8 mouse cellular contexts compared by ENCODE assay signal in the genomic region with DNA sequence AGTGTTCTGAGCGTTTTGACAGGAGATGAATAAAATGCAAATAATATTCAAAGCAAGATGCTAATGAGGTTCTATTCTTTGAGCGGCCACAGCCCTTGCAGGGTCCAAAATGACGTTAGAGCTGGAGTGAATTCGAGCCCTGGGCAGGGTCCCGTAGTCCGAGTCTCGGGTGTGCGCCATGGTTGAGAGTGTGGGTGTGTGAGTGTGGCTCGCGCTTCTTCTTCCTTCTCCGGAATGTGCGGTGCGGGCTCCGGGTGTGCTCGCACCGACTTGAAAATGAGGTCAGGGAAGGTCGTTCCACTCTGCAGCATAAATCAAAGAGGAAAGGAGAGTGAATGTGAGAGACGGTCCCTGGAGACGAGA. TPM values are rescaled to one million over a fixed set of nuclear protein-coding genes. Genes with fewer than 3 reads are reported as not detected.
DNase-seq lines count a peak whose midpoint lies in the region; ATAC-seq and TF ChIP-seq lines count a peak whose summit lies in the region.

No protein-coding gene starts in this region.

- no peak for TF ChIP-seq EP300 in stomach, postnatal 0 days (optimal IDR thresholded peaks at IDR 0.05)

- intact Hi-C loops in left cerebral cortex, postnatal 25 days (cut with DNase I): no loop called here

- H3K36me3 ChIP-seq in forebrain, embryonic 16.5 days (ENCODE audit: control insufficient read depth, insufficient read depth): no peaks in the 10 kb centered on the region
- H3K36me3 ChIP-seq in lung, embryonic 16.5 days (ENCODE audit: control insufficient read depth, insufficient read depth, low read length): no peaks in the 10 kb centered on the region
- H3K36me3 ChIP-seq in stomach, postnatal 0 days (ENCODE audit: control insufficient read depth, insufficient read depth, low read length): no peaks in the 10 kb centered on the region

- peak overlapping the region; percentile 49 for H3K4me2 ChIP-seq in forebrain, embryonic 16.5 days (ENCODE audit: low read length)
- H3K4me2 ChIP-seq in lung, embryonic 16.5 days (ENCODE audit: low read depth, low read length): peak overlapping the region; percentile 91
- H3K4me2 ChIP-seq in stomach, postnatal 0 days (replicated peaks; ENCODE audit: low read depth): peak overlapping the region; percentile 60

- 0 out of 2 replicates have a peak, but pooled peaks cover under 1% of the 10 kb centered on the region for H3K9me3 ChIP-seq in forebrain, embryonic 16.5 days (ENCODE audit: control insufficient read depth, low read length)
- peaks cover 3% of the 10 kb centered on the region; the same call in 1 of the 2 replicates for H3K9me3 ChIP-seq in lung, embryonic 16.5 days (ENCODE audit: control insufficient read depth, low read length)
- 0 out of 2 replicates have a peak, but pooled peaks cover 2% of the 10 kb centered on the region for H3K9me3 ChIP-seq in stomach, postnatal 0 days (ENCODE audit: control insufficient read depth, low read length)

- H3K27ac ChIP-seq in forebrain, embryonic 16.5 days (ENCODE audit: low read length): no peak overlapping the region
- no peak overlapping the region for H3K27ac ChIP-seq in lung, embryonic 16.5 days (ENCODE audit: low read length)
- H3K27ac ChIP-seq in stomach, postnatal 0 days (replicated peaks): no peak overlapping the region

- under 1% methylated on average over 19 of the region's 19 CpGs for WGBS in forebrain, embryonic 16.5 days
- under 1% methylated on average over 19 of the region's 19 CpGs for WGBS in lung, embryonic 16.5 days
- 3% methylated on average over 19 of the region's 19 CpGs for WGBS in stomach, postnatal 0 days

- peaks cover 50% of the 10 kb centered on the region for H3K27me3 ChIP-seq in forebrain, embryonic 16.5 days (replicated peaks; ENCODE audit: control insufficient read depth, insufficient read depth, low read length)
- peaks cover 46% of the 10 kb centered on the region for H3K27me3 ChIP-seq in lung, embryonic 16.5 days (ENCODE audit: control insufficient read depth, insufficient read depth, low read depth, low read length)
- H3K27me3 ChIP-seq in stomach, postnatal 0 days (ENCODE audit: control insufficient read depth, insufficient read depth, low read length): peaks cover 13% of the 10 kb centered on the region; the same call in 1 of the 2 replicates

- H3K4me3 ChIP-seq in forebrain, embryonic 16.5 days (replicated peaks; ENCODE audit: low read length): peak overlapping the region; percentile 30
- peak overlapping the region; percentile 43 for H3K4me3 ChIP-seq in lung, embryonic 16.5 days (ENCODE audit: low read length)
- peak overlapping the region; percentile 30; the same call in 1 of the 2 replicates for H3K4me3 ChIP-seq in stomach, postnatal 0 days (ENCODE audit: low read depth, low read length)

- no peak for TF ChIP-seq CTCF in stomach, postnatal 0 days (IDR thresholded peaks at IDR 0.05; ENCODE audit: low read depth)

- peak overlapping the region; percentile 39; the same call in 1 of the 2 replicates for H3K9ac ChIP-seq in forebrain, embryonic 16.5 days (replicated peaks; ENCODE audit: low read depth, low read length)
- H3K9ac ChIP-seq in lung, embryonic 16.5 days (ENCODE audit: low read length): no peak overlapping the region
- peak overlapping the region; percentile 8; the same call in 1 of the 2 replicates for H3K9ac ChIP-seq in stomach, postnatal 0 days (ENCODE audit: low read length)

- DNase-seq in thymus, postnatal 0 days (ENCODE audit: low spot score): peak; percentile 9
- DNase-seq in thymus, postnatal 10 days (ENCODE audit: low spot score in 2 of 2): no peak
- peak; percentile 26 for DNase-seq in stomach, postnatal 0 days (ENCODE audit: low spot score)
- DNase-seq in gastrocnemius, postnatal 4 days (ENCODE audit: low spot score in 2 of 2): no peak
- DNase-seq in left cerebral cortex, postnatal 25 days (ENCODE audit: low spot score in 2 of 2): no peak
- no peak for DNase-seq in left cerebral cortex, adult 9 months (ENCODE audit: low spot score in 2 of 2)

- peaks cover 35% of the 10 kb centered on the region for H3K4me1 ChIP-seq in forebrain, embryonic 16.5 days (replicated peaks; ENCODE audit: control insufficient read depth, insufficient read depth, low read length)
- H3K4me1 ChIP-seq in lung, embryonic 16.5 days (replicated peaks; ENCODE audit: control insufficient read depth, insufficient read depth, low read length): peaks cover 28% of the 10 kb centered on the region
- peaks cover 6% of the 10 kb centered on the region for H3K4me1 ChIP-seq in stomach, postnatal 0 days (replicated peaks; ENCODE audit: control insufficient read depth, insufficient read depth)

- no peak for ATAC-seq in forebrain, embryonic 16.5 days
- ATAC-seq in lung, embryonic 16.5 days (ENCODE audit: low read depth): no peak
- ATAC-seq in stomach, postnatal 0 days (ENCODE audit: low FRiP score, low TSS enrichment): no peak

RNA-seq across cellular contexts. Expression of gene 1700067P10Rik, which starts 9.4 kb away (rescaled TPM):
- polyA plus RNA-seq in thymus, postnatal 0 days (2015; fragmentation: Nextera tagmentation; extraction: Ambion mirVana): not detected in 2 replicates
- not detected in 2 replicates for polyA plus RNA-seq in forebrain, embryonic 16.5 days (2015; fragmentation: Nextera tagmentation; extraction: Ambion mirVana)
- not detected in 2 replicates for polyA plus RNA-seq in lung, embryonic 16.5 days (2015; fragmentation: Nextera tagmentation; extraction: Ambion mirVana)
- not detected in 2 replicates for polyA plus RNA-seq in stomach, postnatal 0 days (2015; fragmentation: Nextera tagmentation; extraction: Ambion mirVana)
- not detected for total RNA-seq in gastrocnemius, postnatal 4 days (2021)
- not detected for total RNA-seq in left cerebral cortex, postnatal 25 days (2021)

RNA-seq across cellular contexts. Expression of gene 9830107B12Rik, which starts 47.6 kb away (rescaled TPM):
- polyA plus RNA-seq in thymus, postnatal 0 days (2015; fragmentation: Nextera tagmentation; extraction: Ambion mirVana): not detected in 2 replicates
- polyA plus RNA-seq in forebrain, embryonic 16.5 days (2015; fragmentation: Nextera tagmentation; extraction: Ambion mirVana): not detected in 2 replicates
- not detected in 2 replicates for polyA plus RNA-seq in lung, embryonic 16.5 days (2015; fragmentation: Nextera tagmentation; extraction: Ambion mirVana)
- not detected in 2 replicates for polyA plus RNA-seq in stomach, postnatal 0 days (2015; fragmentation: Nextera tagmentation; extraction: Ambion mirVana)
- total RNA-seq in gastrocnemius, postnatal 4 days (2021): under 1 TPM; 0.10 to 0.13 TPM
- total RNA-seq in left cerebral cortex, postnatal 25 days (2021): not detected

Comparison
In these comparisons a context has a peak if more than half of its experiments do, and no peak if none do; other contexts are left out.
1. DNase-seq: peak in thymus, postnatal 0 days (single experiment) and stomach, postnatal 0 days (single experiment); none in thymus, postnatal 10 days (0 of 2), gastrocnemius, postnatal 4 days (0 of 2), left cerebral cortex, postnatal 25 days (0 of 2) and left cerebral cortex, adult 9 months (0 of 2).
2. Peak in every context shown above with its lines, with median percentiles within 50 percentile points of each other: H3K4me2 ChIP-seq and H3K4me3 ChIP-seq.